Mouse (Mus musculus): ENCODE results near the gene Fanci.

Gene Fanci

DNA sequence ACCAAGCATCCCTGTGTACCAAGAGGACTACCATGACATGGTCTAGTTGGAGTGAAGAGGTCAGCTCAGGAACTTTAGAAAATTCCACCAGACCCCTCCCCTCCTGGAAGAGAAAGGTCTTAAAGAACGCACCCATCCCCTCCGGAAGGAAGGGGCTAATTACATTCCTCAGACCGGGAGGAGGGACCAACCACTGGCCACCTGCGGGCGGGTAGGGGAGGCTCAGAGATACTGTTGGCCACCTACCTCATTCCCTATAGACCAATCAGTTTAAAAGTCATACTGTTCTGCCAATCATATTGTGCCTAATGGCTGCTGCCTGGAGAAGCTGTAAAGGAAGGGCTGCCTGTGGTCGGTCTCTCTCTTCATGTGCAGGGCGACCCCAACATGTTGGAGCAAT lies 3.7 kb upstream of the Fanci start:
- DNase-seq (ENCODE audit: low spot score) = no peak

DNA sequence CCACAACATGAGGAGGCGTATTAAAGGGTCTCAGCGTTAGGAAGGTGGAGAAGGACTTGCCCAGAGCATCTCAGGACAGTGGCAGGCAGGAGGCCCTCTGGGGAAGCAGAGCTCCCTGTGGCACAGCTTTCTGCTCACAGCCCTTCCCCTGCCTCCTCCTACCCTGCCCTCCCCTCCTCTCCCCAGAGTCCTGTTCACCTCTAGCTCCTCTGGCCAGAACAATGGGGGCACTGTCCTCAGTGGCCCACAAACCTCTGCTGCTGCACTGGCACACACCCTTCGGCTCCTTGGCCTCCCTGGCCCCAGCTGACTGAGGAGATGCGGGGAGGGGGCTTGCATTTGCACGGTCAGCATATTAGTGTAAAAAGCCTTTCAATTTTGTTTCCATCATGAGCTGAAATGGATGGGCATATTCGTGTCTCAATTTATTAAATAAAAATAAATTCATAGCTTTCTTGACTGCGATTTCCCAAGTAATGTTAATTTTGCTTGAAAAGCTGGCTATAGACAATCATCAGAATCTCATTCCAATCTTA lies 3.0 kb upstream of the Fanci start:
- no peak for DNase-seq (ENCODE audit: low spot score)

DNA sequence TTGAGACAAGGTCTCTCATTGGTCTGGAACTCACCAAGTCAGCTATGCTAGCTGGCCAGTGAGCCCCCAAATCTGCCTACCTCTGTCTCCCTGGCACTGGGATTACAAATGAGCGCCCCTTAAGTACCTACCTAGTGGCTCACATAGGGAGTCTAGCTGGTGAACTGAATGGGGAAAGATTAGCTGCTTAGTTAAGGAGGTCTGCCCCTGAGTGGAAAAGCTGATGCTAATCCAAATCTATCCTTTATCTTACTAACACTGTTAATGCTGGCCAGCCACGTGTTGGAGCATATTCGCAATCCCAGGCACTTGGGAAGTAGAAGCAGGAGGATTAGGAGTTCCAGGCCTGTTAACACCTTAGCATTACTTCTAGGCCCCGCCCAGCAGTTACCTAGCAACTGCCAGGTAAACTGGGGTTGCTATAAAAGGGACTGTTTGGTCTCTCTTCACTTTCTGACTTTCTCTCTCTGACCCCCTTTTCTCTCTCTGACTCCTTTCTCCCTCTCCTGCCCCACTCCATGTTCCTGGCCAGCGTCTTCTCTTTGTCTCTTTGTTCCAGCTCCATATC lies 1.5 kb upstream of the Fanci start:
- DNase-seq (ENCODE audit: low spot score) = no peak

DNA sequence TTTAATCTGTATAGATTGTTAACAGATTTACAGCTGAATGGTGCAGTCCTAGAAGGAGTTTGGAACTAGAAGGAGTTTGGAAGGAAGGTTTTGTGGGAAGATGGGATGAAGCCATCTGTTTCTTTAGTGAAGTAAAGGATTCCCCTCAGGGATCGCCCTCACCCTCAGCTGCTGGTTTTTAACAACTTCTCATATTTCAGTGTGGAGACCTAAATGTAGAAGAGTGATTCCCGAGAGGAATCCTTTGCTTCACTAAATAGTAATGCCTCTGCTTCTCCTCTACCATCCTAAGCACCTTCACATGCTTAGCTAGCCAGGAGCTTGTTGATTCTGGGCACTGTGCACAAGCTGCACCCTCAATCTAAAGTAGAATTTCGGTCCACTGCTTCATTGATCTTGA lies 258 bp upstream of the Fanci start:
- no peak for DNase-seq (ENCODE audit: low spot score)

GRCm38 (mm10) chr7:79392860-79393513 lies 1.3 kb downstream of the Fanci start:
- no peak for DNase-seq (ENCODE audit: low spot score)

DNA sequence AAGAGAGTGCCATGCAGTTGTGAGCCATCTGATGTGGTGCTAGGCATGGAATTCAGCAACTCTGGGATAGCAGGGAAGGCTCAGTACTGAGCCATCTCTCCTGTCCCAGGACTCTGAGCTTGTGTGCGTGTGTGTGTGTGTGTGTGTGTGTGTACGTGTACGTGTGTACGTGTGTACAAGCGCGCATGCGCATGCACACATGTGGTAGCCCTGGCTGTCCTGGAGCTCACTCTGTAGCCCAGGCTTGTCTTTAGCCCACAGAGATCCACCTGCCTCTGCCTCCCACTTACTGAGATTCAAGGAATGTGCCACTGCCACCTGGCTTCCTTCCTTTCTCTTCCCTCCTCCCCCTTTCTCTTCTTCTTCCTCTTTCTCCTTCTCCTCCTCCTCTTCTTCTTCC lies 2.2 kb downstream of the Fanci start:
- no peak for DNase-seq (ENCODE audit: low spot score)

DNA sequence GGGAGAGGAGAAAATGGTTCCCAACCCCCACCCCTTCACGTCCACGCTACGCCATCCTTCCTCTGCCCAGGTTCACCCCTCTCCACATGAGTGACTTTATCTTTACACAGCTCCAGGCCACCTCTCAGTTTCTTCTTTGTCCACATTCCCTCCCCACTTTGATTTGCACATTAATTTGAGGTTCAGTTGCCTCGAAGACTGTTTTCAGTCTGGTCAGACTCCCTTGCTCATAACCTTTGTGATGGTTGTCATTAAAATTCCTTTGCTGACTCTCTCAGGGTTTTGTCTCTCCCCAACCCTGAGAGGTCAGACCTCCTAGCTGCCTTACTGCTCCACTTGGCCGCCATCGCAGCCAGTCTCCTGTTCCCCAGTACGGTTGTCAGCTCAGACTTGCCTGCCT lies 2.9 kb downstream of the Fanci start:
- DNase-seq (ENCODE audit: low spot score) = no peak

- no peak for DNase-seq (ENCODE audit: low spot score)
These were observed 3.5 kb downstream of the Fanci start for GRCm38 (mm10) chr7:79395186-79395585.

DNA sequence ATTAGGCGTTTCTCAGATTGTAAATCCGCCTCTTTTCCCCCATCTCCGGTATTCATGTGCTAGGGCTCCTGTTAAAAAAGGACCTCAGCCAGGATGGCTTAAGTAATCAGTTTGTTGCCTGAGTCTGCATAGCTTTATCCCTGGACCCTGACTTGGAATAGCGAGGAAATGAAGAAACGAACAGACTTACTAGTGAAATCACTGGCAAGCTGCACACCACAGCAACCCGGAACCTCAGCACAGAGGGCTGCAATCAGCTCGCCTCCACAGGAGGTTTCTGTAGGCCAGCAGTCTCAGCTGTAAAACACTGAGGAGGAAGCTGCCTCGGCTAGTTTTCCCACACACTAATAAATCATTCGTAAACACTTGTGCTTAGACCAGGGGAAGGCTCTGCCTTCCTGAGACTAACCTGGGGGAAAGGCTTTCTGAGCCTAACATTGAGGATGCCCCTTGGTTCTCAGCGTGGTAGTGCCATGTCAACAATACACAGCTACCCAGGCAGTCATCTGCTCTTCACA lies 5.8 kb downstream of the Fanci start:
- no peak for DNase-seq (ENCODE audit: low spot score)

- no peak for DNase-seq (ENCODE audit: low spot score)
These were observed 6.7 kb downstream of the Fanci start for GRCm38 (mm10) chr7:79398426-79398825.

GRCm38 (mm10) chr7:79398971-79399370 lies 7.2 kb downstream of the Fanci start:
- DNase-seq (ENCODE audit: low spot score) = no peak

DNA sequence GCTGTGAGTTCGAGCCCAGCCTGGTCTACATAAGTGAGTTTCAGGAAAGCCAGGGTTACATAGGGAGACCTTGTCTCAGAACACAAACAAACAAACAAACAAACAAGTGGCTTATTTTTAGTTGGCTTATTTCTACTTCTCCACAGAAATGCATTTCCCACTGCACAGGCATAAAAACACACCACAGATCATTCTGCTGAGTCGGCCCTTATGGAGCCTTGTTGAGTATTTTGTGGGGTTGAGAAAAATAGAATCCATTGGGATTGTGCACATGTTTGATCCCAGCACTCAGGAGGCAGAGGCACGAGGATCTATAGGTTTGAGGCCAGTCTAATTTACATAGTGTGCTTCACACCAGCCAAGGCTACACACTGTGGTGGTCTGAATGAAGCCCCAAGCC lies 8.6 kb downstream of the Fanci start:
- DNase-seq (ENCODE audit: low spot score) = no peak

- DNase-seq (ENCODE audit: low spot score) = no peak
These were observed 23.0 kb downstream of the Fanci start for GRCm38 (mm10) chr7:79414449-79415375.

- no peak for DNase-seq (ENCODE audit: low spot score)
These were observed 28.2 kb downstream of the Fanci start for GRCm38 (mm10) chr7:79419950-79420349.

DNA sequence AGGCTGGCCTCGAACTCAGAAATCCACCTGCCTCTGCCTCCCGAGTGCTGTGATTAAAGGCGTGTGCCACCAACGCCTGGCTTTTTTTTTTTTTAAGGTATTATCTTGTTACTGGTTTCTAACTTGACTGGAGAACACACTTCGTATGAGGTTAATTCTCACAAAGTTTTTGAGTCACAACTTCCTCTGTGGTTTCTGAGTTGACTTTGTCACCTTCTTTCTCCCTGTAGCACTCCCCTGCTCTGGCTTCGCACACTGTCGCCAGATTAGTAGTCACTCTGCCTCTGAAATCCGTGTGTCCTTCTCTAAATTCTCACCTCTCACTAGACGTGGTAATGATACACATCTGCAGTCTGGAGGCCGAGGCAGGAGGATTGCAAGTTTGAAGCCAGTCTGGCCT lies 31.1 kb downstream of the Fanci start:
- DNase-seq (ENCODE audit: low spot score) = no peak

GRCm38 (mm10) chr7:79425804-79426203 lies 34.1 kb downstream of the Fanci start:
- no peak for DNase-seq (ENCODE audit: low spot score)

DNA sequence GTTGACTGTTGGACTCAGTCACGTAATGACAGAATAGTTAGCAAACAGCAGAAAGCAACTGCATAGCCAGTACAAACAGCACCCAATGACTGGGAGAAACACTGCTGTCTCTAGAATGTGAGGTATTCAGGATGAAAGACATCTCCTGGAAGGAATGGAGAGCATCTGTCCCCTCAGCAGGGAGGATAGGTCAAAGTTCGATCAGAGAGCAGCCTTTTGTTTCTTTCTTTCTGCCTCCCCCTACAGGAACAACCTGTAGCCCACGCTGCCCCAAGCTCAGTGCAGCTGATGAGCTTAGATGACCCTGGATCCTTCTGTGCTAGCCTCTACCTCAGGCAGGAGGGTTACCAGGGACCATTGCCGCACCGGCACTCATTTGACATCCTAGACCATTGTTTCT lies 36.5 kb downstream of the Fanci start:
- DNase-seq (ENCODE audit: low spot score) = no peak

DNA sequence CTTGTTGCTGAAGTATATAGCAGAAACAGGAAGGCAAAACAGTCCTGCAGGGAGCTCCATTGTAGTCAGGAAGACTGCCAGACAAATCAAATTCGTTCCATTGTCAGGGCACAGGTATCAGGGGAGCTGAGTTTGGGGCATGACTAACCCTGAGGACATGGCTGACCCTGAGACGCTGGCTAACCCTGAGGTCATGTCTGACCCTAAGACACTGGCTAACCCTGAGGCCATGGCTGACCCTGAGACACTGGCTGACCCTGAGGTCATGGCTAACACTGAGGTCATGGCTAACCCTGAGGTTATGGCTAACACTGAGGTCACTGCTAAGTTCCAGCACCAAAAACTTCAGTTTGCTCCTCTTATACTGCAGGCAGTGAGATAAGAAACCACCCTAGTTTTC lies 48.3 kb downstream of the Fanci start:
- no peak for DNase-seq (ENCODE audit: low spot score)

DNA sequence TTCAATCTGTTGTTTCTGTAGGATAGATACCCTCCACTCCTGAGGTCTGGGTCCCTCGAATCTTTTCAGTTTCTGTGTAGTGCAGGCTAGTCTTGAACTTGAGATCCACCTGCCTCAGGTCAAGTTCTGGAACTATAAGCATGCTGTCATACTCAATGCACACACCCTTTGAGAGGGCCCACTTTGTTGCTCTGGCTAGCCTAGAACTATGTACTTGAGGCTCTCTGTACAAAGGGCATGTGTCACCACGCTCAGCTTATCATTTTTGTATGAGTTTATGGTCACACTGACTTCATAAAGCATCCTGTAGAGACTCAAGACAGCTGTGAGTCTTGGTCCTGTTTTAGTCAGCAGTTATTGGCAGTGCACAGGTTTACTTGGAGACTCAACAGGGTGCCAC lies 55.3 kb downstream of the Fanci start:
- DNase-seq (ENCODE audit: low spot score) = no peak

- DNase-seq (ENCODE audit: low spot score) = no peak
These were observed 55.8 kb downstream of the Fanci start for GRCm38 (mm10) chr7:79447486-79447885.

- DNase-seq (ENCODE audit: low spot score) = no peak
These were observed 70.0 kb downstream of the Fanci start for GRCm38 (mm10) chr7:79461721-79462120.

DNA sequence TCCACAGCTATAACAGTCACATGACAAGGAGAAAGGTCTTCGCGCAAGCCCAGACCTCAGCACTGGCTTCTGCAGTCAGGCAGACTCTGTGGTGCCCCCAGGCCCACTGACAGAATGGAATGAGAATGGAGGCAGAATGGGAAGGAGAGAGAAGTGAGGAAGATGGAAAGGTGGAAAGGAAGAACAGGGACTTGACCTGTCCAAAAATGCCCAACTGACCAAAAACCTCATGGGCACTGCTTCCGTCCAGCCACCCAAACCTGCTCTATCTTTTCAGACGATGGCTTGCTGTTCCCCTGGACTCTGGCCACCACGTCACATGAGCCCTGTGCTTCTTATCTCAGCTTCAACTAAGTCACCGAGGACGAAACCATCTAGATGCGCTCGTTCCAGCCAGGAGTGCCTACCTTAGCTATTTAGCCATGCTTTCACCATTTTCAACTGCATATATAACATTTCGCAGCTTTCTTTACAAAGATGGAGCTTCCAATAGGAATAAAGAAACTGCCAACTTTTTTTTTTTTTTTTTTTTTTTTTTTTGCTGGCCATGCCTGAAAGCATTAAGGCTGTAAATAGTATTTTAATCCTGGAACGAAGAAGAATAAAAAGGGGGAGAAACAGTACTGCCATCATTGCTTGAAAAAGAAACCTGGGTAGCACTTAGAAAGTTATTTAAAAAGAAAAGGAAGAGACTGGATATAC lies 71.8 kb downstream of the Fanci start:
- no peak for DNase-seq (ENCODE audit: low spot score)
